19 mouse cellular contexts compared by ENCODE assay signal in genomic region chr1:75239591-75239990, GRCm38 (mm10). TPM values are rescaled to one million over a fixed set of nuclear protein-coding genes. Genes with fewer than 3 reads are reported as not detected.
A peak's percentile ranks its signal among the peaks of the same experiment; 100 is the strongest.
DNase-seq lines count a peak whose midpoint lies in the region; TF ChIP-seq lines count a peak whose summit lies in the region.
"Had no signal": no experiment of that assay in that cellular context is flagged by ENCODE, and none has a peak within 500 bp of the region (broad histone marks: within the 10 kb centered on the region; RNA-seq: fewer than 3 reads in every experiment).

No protein-coding gene starts in this region.

- intact Hi-C loops in gastrocnemius, adult 2 months (cut with DNase I), result no loop called here
- intact Hi-C loops in left cerebral cortex, adult 2 months (cut with DNase I), result no loop called here

- no peak overlapping the region for H3K4me3 ChIP-seq in gastrocnemius, adult 2 months
- H3K4me3 ChIP-seq in left cerebral cortex, adult 2 months, result no peak overlapping the region
- H3K4me3 ChIP-seq: kidney, embryonic 15.5 days had no signal

- DNase-seq in gastrocnemius, adult 2 months, result no peak
- DNase-seq in gastrocnemius, postnatal 4 days (ENCODE audit: low spot score in 2 of 2), result no peak
- no peak for DNase-seq in left cerebral cortex, adult 2 months (ENCODE audit: extremely low spot score in 1 of 2, low spot score in 2 of 2)
- DNase-seq in left cerebral cortex, adult 11 months (ENCODE audit: low spot score), result no peak
- peak; percentile 67 for DNase-seq in cerebellum, adult 9-11 months
- peak; percentile 21 for DNase-seq in induced T-regulatory cell, adult 2 months (ENCODE audit: low read depth)
- no peak for DNase-seq in kidney, adult 9 months
- no peak for DNase-seq in urinary bladder, postnatal 36 days (ENCODE audit: low spot score in 2 of 2)
- DNase-seq: adrenal gland, postnatal 25 days; gastrocnemius, postnatal 14 days; left cerebral cortex, postnatal 4 days; lung, postnatal 14 days; spleen, adult 18-20 months had no signal

- no peak for TF ChIP-seq CTCF in gastrocnemius, adult 2 months (IDR thresholded peaks at IDR 0.05)
- no peak for TF ChIP-seq CTCF in left cerebral cortex, adult 2 months (IDR thresholded peaks at IDR 0.05)

- peak overlapping the region; percentile 38 for H3K27ac ChIP-seq in gastrocnemius, adult 2 months
- peak overlapping the region; percentile 77 for H3K27ac ChIP-seq in left cerebral cortex, adult 2 months
- H3K27ac ChIP-seq: kidney, embryonic 15.5 days; liver, embryonic 14.5 days had no signal

RNA-seq across cellular contexts. Expression of gene Dnajb2, which starts 3.4 kb away (rescaled TPM):
- total RNA-seq in gastrocnemius, adult 2 months (2021), result 10 to 100 TPM; 83.2 to 88.9 TPM
- 10 to 100 TPM; 41.5 to 48.8 TPM for total RNA-seq in gastrocnemius, postnatal 4 days (2021)
- total RNA-seq in left cerebral cortex, adult 2 months (2021), result 100 to 1,000 TPM in 1 of 2 experiments, 10 to 100 TPM in 1; 93.6 to 102 TPM

RNA-seq across cellular contexts. Expression of gene A630095N17Rik, which starts 7.7 kb away (rescaled TPM):
- total RNA-seq in gastrocnemius, adult 2 months (2021), result not detected
- total RNA-seq in gastrocnemius, postnatal 4 days (2021), result not detected
- total RNA-seq in left cerebral cortex, adult 2 months (2021), result not detected
- total RNA-seq: adrenal gland, postnatal 25 days; ES-E14; gastrocnemius, postnatal 14 days; layer of hippocampus, postnatal 25 days; left cerebral cortex, postnatal 4 days; neutrophil, adult 5-6 weeks had no signal

RNA-seq across cellular contexts. Expression of gene Tuba4a, which starts 19.9 kb away (rescaled TPM):
- total RNA-seq in gastrocnemius, adult 2 months (2021), result 1,000 to 10,000 TPM; 1,043 to 1,330 TPM
- total RNA-seq in gastrocnemius, postnatal 4 days (2021), result 100 to 1,000 TPM; 486 to 515 TPM
- total RNA-seq in left cerebral cortex, adult 2 months (2021), result 100 to 1,000 TPM; 594 to 616 TPM

RNA-seq across cellular contexts. Expression of gene Ptprn, which starts 24.7 kb away (rescaled TPM):
- not detected for total RNA-seq in gastrocnemius, adult 2 months (2021)
- under 1 TPM; 0.07 to 0.23 TPM for total RNA-seq in gastrocnemius, postnatal 4 days (2021)
- 100 to 1,000 TPM; 507 to 550 TPM for total RNA-seq in left cerebral cortex, adult 2 months (2021)
- total RNA-seq: hematopoietic stem cell, adult 5-6 weeks; neutrophil, adult 5-6 weeks had no signal

RNA-seq across cellular contexts. Expression of gene Stk16, which starts 29.0 kb away (rescaled TPM):
- total RNA-seq in gastrocnemius, adult 2 months (2021), result 10 to 100 TPM; 18.8 to 20.2 TPM
- total RNA-seq in gastrocnemius, postnatal 4 days (2021), result 10 to 100 TPM; 47.4 to 49.0 TPM
- total RNA-seq in left cerebral cortex, adult 2 months (2021), result 10 to 100 TPM; 85.6 to 86.0 TPM

Comparison
In these comparisons a context has a peak if more than half of its experiments do, and no peak if none do; other contexts are left out.
1. DNase-seq: peak in cerebellum, adult 9-11 months (single experiment) and induced T-regulatory cell, adult 2 months (single experiment); none in gastrocnemius, adult 2 months (single experiment), gastrocnemius, postnatal 4 days (0 of 2), left cerebral cortex, adult 2 months (0 of 2), left cerebral cortex, adult 11 months (single experiment), kidney, adult 9 months (single experiment) and urinary bladder, postnatal 36 days (0 of 2).